Mouse (Mus musculus): ENCODE results near the gene Cpped1. TPM values are rescaled to one million over a fixed set of nuclear protein-coding genes. Genes with fewer than 3 reads are reported as not detected.

Cpped1 gene
- total RNA-seq, 2 experiments from 2014 or later = 56.1 to 60.9 TPM

DNA sequence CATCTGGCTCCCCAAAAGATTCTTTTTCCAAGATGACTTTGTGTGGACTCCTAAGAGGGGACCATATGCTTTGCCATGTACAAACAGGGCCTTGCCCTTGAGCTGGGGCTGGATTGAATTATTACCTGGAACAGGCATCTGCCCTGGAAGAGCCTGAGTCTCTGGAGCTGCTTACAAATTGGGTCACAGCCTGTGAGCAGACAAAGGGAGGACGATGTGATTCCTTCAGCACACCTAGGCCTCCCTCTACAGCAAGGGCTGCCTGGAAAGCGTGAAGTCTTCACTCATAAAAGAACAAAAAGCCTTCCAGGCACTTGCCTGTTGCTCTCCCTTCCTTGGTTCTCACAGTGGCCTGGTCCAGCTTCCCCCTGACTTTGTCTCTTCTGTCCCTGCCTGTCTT is 136.9 kb downstream of the Cpped1 start:
- no peak for DNase-seq

GRCm38 (mm10) chr16:11757951-11758350 is 151.3 kb downstream of the Cpped1 start:
- no peak for DNase-seq

- no peak for DNase-seq
Measured at GRCm38 (mm10) chr16:11757471-11757870, 151.8 kb downstream of the Cpped1 start.

DNA sequence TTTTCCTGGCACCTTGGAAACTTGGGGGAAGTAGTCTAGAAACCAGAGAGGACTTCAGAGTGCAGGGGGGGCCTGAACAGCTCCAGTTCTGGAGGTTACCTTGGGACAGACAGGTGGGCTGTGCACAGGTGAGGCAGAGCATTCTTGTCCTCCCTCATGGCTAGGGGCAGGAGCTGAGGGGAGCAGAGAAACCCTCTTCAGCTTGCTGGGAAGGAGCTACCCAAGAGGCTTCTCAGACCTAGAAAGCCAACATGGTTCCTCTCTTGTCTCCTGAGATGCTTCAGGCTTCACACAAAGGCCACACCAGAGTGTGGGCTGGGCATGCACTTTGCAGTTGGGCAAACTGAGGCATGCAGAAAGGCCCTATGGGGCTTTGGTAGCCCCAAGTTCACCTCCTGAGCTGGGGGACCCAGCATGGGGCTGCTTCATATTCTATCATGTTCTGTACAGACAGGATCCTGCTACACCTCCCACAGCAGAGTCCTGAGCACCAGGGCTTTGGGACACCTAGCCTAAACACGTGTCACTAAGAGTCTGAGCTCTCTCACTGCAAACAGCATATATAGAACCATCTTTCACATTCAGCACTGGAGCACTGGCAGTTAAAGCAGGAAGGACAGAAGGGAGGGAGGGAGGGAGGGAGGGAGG is 152.5 kb downstream of the Cpped1 start:
- no peak for DNase-seq

DNA sequence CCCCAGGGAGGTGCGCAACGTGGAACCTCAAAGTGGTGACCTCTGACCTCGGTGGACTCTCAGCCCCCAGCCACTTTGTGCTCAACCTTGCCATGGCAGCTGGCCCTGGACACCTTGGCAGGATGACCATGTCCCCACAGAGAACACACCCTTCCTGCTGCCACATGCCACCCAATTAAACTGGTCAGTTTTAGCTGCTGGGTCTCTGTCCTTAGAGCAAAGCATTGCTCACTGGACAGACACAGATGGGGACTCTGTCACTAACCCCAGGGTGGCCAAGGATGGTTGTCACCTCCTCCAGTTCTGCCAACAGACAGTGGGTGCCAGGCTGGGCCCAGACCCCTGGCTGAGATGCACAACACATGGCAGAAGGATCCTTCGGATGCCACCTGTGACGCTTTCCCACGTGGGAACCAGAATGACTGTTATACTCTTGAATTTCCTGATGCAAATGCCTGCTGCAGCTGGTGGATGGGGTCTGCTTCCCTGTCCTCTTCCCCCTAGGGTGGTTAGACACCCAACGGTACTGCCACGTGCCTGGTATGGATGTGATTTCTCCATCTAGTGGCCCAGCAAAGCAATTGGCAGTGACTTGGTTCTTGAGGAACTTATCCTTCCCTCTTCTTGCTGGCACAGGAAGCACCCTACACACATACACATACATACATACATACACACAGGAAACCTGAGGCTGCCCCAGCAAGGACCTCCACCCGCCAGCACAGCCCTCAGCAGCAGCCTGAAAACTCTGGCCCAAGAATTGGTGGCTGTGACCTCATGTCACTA is 153.8 kb downstream of the Cpped1 start:
- DNase-seq = no peak

DNA sequence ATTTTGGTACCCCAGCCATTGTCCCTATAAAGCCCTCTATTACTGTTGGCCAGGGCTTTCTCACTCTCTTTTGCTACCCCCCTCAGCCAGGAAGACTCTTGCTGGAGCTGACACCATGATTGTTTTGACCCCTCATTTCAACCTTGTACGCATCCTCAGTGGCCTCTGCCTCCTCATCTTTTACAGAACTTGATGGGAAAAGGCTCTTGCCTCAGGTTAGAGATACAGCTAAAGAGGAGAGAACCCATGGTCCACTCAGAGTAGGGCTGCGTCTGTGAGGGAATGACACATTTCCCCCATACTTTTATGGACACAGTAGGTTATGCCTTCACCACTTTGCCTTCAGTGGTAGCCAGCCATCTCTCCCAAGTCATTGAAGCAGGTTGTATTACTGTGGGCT is 155.1 kb downstream of the Cpped1 start:
- no peak for DNase-seq

Other genes with a start within 250 kb of the Cpped1 start
- under 1 TPM; 0.10 to 0.23 TPM for gene Shisa9, start 74.7 kb upstream of the Cpped1 start, total RNA-seq (2021)